Mouse (Mus musculus) heart, adult 11 months (tissue): ENCODE results near the gene Ppp2r5e.
"Not testable (repeated sequence)": the region's sequence is repeated elsewhere in the genome, so short reads cannot be mapped to it uniquely, and the experiment has no call there.

Source experiments
- DNase-seq: peaks from one replicate; pipeline ENCODE4 v3.0.0; 2022

Gene Ppp2r5e

DNA sequence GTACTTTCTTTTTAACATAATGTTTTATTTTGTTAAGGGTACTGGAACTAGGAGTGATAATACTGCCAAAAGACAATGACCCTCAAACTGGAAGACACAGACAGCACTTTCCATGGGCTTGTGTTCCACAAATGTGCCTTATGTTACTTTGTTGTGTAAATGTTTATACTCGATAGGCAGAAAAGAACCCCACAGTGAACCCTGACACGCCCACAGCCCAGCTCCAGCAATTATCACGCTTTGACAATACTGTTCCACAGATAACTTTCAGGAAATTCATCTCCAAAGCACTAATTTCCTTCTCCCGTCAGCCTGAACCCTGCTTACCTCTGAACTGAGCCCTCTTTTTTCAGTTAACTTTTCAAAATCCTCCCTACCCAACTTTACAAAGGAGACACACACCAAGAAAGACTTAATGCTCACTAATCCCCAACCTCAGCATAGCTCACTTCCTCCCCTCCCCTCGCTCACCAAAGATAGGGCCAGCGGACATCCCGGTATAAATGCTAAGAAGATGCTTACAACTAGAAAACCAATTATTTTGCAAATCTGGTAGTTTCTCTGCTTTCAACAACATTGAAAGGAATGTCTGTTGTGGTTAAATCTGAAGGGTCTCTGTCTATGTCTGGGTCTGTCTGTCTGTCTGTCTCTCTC, 58.9 kb downstream of the Ppp2r5e start:
- DNase-seq = peak; percentile 88

DNA sequence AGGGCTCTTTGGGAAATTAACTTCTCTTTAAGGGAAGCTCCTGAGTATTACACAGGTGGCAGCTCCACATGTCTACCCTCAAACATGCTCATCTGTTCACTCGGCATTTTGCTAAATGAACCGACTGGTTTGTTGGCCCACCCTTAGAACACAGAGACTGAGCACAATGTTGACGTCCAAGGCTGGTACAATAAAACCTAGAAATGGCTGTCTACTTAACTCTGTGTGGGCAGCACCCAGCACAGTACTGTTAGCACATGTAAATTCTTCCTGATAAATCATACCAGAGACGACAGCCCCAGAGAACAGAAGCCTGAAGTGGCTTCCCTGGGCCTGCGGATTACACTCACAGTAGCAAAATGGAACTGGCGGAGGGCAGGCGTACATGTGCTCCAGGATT, 59.5 kb downstream of the Ppp2r5e start:
- DNase-seq = no peak

DNA sequence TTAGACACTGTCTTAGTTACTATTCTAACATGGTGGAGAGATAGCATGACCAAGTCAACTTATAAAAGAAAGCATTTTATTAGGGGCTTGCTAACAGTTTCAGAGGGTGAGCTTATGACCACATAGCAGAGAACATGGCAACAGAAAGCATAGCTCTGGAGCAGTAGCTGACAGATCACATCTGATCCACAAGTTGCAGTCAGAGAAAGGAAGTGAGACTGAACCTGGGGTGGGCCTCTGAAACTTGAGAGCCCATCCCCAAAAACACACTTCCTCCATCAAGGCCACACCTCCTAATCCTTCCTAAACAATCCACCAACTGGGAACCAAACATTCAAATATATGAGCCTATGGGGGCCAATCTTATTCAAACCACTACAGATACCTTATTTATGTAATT, 62.9 kb downstream of the Ppp2r5e start:
- DNase-seq = peak; percentile 73

GRCm38 (mm10) chr12:75531895-75532294, 64.2 kb downstream of the Ppp2r5e start:
- no peak for DNase-seq

DNA sequence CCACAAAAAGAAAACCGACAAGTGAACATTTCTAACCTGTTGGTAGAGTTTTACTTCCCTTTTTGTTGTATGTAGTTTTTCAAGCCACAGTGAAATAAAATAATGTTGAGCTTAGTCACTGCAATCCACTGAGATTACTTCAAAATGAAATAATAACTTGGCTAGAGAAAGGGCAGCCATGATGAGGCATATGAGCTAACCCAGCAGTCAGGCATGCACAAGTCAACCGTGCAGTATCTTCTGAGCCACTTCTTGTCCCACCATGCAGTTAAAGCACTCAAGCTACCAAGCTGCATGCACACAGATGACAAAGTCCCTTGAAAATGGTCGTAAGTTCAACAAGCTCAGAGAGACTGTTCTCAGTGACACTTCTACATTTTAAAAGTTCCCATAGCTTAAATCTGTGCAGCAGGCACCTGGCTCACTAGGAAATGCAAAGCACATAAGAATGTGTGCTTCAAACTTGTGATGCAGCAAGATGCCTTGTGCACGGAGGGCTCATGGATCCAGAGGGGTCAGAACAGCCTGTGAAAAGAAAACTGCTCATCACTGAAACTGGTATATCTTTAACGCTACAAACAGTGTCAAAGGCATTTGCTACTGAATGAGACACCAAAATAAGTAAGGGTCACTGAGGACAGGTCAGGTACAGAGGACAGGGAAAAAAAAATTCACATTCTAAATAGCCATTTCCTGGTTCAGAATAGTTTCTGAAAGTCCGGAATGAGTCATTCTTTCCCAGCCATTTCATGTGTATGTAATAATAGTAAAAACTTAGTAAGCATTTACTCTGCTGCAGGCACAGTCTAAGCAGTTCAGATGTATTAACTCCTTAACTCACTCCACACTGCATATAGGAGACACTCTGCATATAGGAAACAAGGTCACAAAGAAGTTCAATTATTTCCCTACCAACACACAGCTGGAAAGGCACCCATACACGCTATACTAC, 66.9 kb downstream of the Ppp2r5e start:
- DNase-seq = peak; percentile 68

DNA sequence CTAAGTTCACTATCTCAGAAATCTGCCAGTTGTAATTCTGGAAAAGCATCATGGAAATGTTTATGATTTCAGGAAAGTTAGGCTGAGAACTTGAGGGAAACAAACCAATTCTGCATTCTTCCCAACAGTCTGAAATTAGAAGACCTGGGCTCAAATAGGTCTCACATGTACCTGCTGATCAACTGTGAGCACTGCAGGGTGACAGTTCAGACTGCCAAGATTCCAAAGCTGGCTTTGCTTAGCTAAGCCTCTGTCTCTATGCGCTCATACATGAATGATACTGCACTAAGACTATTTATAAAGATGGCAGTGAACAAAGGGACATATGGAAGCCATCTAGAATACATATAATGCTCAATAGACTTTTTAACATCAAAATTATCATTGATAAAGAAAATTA, 67.7 kb downstream of the Ppp2r5e start:
- peak; percentile 81 for DNase-seq

DNA sequence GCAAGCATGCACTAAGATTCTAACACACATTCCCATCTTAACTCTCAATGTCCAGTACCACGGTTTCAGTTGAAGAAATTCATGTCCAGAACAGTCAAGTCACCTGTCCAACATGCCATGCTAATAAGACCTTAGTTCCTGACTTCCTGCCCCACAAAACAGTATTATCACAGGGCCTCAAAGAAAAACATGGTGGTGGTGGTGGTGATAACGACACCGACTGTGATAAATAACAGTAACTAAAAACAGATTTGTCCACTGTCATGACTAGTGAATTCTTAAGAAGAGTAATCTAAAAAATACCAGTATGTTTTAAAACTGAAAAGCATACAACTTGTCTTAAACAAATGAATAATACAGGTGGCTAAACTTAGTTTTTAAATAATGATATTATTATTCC, 71.8 kb downstream of the Ppp2r5e start:
- no peak for DNase-seq

DNA sequence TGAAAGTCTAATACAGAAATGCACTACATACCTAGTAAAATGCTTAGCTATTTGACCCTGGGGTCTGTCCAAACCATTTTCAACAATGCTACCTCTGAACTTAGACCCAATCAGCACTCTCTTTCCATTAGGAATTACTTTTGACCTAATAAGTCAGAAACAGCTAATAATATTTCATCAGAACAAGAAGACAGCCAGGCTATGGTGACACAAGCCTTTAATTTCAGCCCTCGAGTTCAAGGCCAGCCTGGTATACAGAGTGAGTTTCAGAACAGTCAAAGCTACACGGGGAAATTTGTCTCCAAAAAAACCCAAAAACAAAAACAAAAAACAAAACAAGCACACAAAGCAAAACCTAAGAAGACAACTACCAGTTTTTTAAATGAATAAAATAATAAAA, 73.1 kb downstream of the Ppp2r5e start:
- no peak for DNase-seq

- no peak for DNase-seq
These were observed 73.7 kb downstream of the Ppp2r5e start for GRCm38 (mm10) chr12:75522360-75522759.

GRCm38 (mm10) chr12:75520395-75520794, 75.7 kb downstream of the Ppp2r5e start:
- DNase-seq = no peak

DNA sequence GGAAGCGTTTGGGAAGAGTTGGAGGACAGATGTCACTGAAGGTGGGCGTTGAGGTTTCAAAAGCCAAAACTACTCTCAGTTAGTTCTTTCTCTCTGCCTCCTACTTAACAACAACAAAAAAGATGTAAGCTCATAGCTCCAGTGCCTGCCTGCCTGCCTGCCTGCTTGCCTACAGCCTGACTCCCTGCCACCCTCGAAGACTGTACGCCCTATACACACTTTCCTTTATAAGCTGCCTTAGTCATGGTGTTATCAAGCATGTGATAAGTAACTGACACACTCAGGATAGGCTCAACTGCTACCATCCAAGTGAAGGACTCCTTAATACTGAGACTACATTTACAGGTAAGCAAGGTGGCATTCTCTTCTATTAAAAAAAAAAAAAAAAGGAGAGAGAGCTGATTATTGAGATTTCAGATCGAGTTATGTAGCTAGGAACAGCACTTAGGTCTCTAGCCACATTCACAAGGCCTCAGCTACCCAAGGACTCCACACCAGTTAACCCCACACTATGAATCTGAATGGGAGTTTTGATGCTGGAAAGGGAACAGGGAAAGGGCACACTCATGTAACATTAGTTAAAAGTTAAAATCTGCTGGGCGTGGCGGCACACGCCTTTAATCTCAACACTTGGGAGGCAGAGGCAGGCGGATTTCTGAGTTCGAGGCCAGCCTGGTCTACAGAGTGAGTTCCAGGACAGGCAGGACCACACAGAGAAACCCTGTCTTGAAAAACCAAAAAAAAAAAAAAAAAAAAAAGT, 76.7 kb downstream of the Ppp2r5e start:
- DNase-seq = peak; percentile 54

GRCm38 (mm10) chr12:75515301-75515906, 80.6 kb downstream of the Ppp2r5e start:
- DNase-seq = peak; percentile 87

DNA sequence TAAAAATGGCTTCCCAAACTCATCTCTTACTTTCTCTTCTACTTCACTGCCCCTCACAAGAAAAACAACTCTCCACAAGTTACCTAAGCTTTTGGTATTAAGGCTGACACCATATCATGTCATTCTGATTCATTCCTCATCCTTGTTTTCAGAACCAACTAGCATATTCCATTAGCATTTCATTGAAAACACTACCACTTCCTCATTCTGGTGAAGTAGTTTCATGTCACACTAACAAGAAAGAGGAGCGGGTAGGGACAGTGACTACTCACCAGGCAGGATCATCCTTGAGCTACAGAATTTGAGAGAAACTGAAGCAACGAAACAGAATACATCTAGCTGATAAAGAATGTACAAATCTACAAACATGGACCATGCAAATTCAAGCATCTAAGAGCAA, 84.5 kb downstream of the Ppp2r5e start:
- no peak for DNase-seq

DNA sequence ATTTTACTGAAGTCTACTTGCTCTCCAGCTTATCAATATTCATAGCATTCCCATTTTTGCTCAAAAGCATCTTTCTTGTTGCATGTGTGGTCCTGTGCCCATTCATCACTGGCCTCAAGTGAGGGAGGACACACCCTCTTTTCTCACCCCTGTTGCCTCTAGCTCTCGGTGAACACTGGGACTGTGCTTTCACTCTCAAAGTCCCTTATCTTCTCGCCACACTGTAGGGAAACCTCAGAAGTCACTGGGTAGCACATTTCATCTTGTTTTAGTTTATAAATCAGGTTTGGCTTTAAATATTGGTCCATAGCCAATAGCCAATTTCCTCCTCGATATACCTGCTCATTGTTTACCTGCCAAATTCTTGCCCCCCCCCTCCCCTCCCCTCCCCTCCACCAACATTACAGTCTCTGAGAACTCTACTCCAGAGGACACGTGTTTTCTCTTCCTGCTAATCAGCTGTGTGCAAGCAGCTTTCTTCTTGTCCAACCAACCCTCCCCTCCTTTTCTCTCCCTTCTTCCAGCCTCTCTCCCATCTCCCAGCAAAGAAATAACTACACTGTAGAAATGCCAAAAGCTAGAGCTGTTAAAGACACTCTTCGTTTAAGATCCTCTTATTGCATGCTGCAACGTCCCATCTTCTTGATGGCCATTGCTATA, 90.9 kb downstream of the Ppp2r5e start:
- peak; percentile 55 for DNase-seq

- DNase-seq = peak; percentile 87
These were observed 93.4 kb downstream of the Ppp2r5e start for GRCm38 (mm10) chr12:75502664-75503063.

DNA sequence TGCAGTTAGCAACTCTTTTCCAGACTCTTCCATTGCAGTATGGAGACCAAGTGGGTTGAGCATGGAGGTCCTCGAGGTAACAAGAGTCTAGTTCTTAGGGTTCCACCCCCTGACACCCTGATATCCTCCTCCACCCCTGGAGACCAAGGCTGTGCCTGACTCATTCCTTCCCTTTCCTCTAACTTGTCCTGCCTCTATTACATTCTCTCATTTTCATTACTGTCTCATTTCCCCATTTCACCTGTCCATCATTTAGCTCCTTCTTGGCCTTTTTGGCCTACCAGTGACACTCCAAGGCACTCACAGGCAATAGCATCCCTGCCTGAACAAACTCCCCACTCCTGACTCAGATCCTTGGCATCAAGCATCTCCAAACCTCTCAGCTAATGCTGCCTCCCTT, 98.3 kb downstream of the Ppp2r5e start:
- peak; percentile 58 for DNase-seq

DNA sequence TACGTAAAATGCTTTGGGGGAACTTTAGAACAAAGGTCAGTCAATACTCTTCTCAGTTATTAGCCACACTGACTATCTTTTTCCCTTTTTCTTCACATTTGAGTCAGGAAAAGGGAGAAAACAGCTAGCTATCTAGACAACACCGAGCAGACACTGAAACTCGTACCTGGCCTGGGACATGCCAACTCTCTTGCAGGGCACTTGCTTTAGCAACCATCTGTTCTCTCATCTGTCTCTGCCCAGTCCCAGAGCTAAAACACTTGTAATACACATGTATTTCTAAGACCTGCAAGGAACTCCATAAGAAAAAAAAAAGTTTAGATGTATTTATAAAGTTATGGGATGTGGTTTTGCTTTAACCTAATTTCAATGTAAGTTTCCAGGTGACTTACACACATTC, 100.4 kb downstream of the Ppp2r5e start:
- DNase-seq = peak; percentile 16

DNA sequence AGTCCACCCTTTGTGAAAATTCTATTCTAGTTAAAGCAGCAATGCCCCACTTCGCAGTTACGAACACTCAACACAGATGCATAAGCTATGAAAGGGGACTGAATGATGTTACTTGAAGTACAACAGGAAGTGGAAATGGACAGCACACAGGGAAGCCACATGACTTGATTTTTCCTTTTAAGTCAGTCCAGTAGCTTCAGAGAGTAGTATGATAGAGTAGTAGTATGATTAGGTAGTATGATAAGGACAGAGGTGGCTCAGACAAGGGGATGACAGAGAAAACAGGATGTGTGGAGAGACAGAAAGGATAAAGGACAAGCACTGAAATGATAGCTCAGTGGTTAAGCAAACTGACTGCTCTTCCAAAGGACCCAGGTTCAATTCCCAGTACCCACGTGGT, 101.4 kb downstream of the Ppp2r5e start:
- peak; percentile 29 for DNase-seq

GRCm38 (mm10) chr12:75492549-75493327, 103.3 kb downstream of the Ppp2r5e start:
- peak; percentile 66 for DNase-seq

DNA sequence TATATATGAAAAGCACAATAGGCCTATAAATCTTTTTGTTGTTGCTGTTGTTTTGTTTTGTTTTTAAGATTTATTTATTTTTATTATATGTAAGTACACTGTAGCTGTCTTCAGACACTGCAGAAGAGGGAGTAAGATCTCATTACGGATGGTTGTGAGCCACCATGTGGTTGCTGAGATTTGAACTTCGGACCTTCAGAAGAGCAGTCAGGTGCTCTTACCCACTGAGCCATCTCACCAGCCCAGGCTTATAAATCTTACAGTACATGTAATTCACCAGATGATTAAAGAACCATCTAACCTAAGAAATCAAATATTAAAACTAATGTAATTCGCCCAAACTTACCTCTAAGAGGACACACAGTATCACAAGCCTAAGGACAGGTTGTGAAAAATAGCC, 103.9 kb downstream of the Ppp2r5e start:
- not testable (repeated sequence) for DNase-seq

DNA sequence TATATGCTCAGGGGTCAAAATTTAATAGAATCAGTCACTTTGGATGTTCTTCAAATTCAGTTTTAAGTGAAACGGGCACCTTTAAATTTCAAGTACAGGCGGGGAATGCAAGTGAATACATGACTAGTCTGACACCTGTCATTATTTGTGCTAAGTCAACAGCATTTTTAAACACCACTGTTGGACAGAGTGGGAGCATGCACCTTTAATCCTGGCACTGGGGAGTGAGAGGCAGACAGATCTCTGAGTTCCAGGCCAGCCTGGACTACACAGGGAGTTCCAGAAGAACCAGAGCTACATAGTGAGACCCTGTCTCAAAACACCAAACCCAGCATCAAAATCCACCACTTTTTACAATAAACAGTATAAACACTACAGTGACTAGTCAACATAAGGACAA, 108.5 kb downstream of the Ppp2r5e start:
- DNase-seq = peak; percentile 73
